Mouse (Mus musculus) thymus, postnatal 0 days (tissue): Measurements from ENCODE around the gene Gprasp2. TPM values are rescaled to one million over a fixed set of nuclear protein-coding genes. Genes with fewer than 3 reads are reported as not detected.
A peak's percentile ranks its signal among the peaks of the same experiment; 100 is the strongest.
"Not testable (repeated sequence)": the region's sequence is repeated elsewhere in the genome, so short reads cannot be mapped to it uniquely, and the experiment has no call there.

Experiments used
- DNase-seq: peaks from one replicate; pipeline ENCODE4 v3.0.0-alpha.2; 2015; ENCODE audit warnings: low spot score
- polyA plus RNA-seq: library from polyadenylated mRNA; unstranded; fragments of >200 nt; fragmentation: Nextera tagmentation; extraction: Ambion mirVana; gene quantifications from 2 replicates; pipeline ENCODE4 v1.2.1, GENCODE M21; 2015

The Gprasp2 gene
- 6.6 and 7.0 TPM in 2 replicates for polyA plus RNA-seq

- peak; percentile 39 for DNase-seq
Observed at GRCm38 (mm10) chrX:135838521-135839360, at the start of gene Gprasp2. Gene Gprasp2, plus strand, starts transcription at chrX:135839034.

GRCm38 (mm10) chrX:135791536-135791935 is 47.3 kb upstream of the Gprasp2 start:
- DNase-seq: no peak

GRCm38 (mm10) chrX:135792326-135792725 is 46.5 kb upstream of the Gprasp2 start:
- no peak for DNase-seq

GRCm38 (mm10) chrX:135795591-135796304 is 43.1 kb upstream of the Gprasp2 start:
- peak; percentile 64 for DNase-seq

GRCm38 (mm10) chrX:135796305-135797211 is 42.3 kb upstream of the Gprasp2 start:
- not testable (repeated sequence) for DNase-seq

- DNase-seq: peak; percentile 65
Observed at GRCm38 (mm10) chrX:135797212-135797644, 41.6 kb upstream of the Gprasp2 start, which contains the start of gene Bhlhb9. Gene Bhlhb9, plus strand, starts transcription at chrX:135797594.

GRCm38 (mm10) chrX:135804149-135804548 is 34.7 kb upstream of the Gprasp2 start:
- DNase-seq: no peak

- peak; percentile 29 for DNase-seq
Observed at GRCm38 (mm10) chrX:135805780-135806179, 33.1 kb upstream of the Gprasp2 start.

- not testable (repeated sequence) for DNase-seq
Observed at GRCm38 (mm10) chrX:135835896-135836295, 2.9 kb upstream of the Gprasp2 start.

- DNase-seq: no peak
Observed at GRCm38 (mm10) chrX:135837896-135838295, 938 bp upstream of the Gprasp2 start.

- peak; percentile 53 for DNase-seq
Observed at GRCm38 (mm10) chrX:135839397-135840391, 860 bp downstream of the Gprasp2 start.

- DNase-seq: not testable (repeated sequence)
Observed at GRCm38 (mm10) chrX:135866806-135867205, 28.0 kb downstream of the Gprasp2 start.

GRCm38 (mm10) chrX:135876679-135877078 is 37.8 kb downstream of the Gprasp2 start:
- DNase-seq: no peak

- DNase-seq: no peak
Observed at GRCm38 (mm10) chrX:135879626-135880025, 40.8 kb downstream of the Gprasp2 start.

GRCm38 (mm10) chrX:135885411-135886233 is 46.8 kb downstream of the Gprasp2 start:
- DNase-seq: peak; percentile 87

- peak; percentile 39 for DNase-seq
Observed at GRCm38 (mm10) chrX:135886234-135886585, 47.4 kb downstream of the Gprasp2 start.
